Mouse (Mus musculus) Patski (cell line): ENCODE results near the gene Asrgl1. TPM values are rescaled to one million over a fixed set of nuclear protein-coding genes. Genes with fewer than 3 reads are reported as not detected.

Experiments used
- ATAC-seq: fragments of 100-300 bp; one replicate; pipeline ENCODE4 v1.8.0; 2021
- CTCF ChIA-PET: fragments of 350-600 bp; sonication (Branson Sonifier 250); formaldehyde crosslinking; loops from one replicate; lab custom pipeline; 2022; ENCODE audit warnings: inconsistent platforms; lab: Charles Lee
- POLR2A ChIA-PET: fragments of 350-600 bp; sonication (Branson Sonifier 250); formaldehyde crosslinking; loops from one replicate; lab custom pipeline; 2022; ENCODE audit warnings: antibody characterized with exemption, inconsistent platforms; lab: Charles Lee
- DNase-seq: peaks from one replicate; pipeline ENCODE4 v3.0.0-alpha.2; 2011; ENCODE audit warnings: low read depth, low spot score
- H3K27me3 ChIP-seq: fragments of 371-371 bp; one replicate; pipeline ENCODE4 v1.5.1; 2021
- CTCF ChIP-seq: fragments of 100-300 bp; IDR thresholded peaks from one replicate; pipeline ENCODE4 v1.5.1; 2021
- in situ Hi-C: fragments of 300-500 bp; cut with MboI; formaldehyde crosslinking; loops from 3 replicates; pipeline ENCODE4 v1.11.1; 2018; ENCODE audit warnings: low pct_unique_long_range_greater_than_20kb, mixed read lengths
- polyA plus RNA-seq: library from polyadenylated mRNA; unstranded; gene quantifications from one replicate; pipeline ENCODE4 v1.2.3, GENCODE M21; 2021

Asrgl1 gene
- polyA plus RNA-seq, 1 experiment from 2014 or later: 9.5 TPM

DNA sequence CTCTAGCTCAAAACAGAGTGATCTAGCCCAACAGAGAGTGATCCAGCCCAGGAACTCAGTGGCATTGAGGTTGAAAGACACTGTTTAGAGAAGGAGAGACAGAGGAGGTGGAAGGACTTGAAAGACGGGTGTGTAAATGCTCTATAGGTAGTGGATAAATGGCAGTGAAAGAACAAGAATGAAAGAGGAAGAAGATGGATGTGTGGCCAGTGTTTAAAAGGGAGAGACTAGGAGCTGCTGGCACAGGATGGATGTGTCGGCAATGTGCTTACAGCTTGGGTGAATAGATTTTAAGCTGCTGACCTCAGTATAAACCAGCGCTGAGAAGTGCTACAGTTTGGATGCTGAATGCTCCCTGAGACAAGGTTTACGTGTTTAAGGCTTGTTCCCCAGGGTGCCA, 61.0 kb downstream of the Asrgl1 start:
- CTCF ChIA-PET: interaction anchor here (0.7 to 1.5 kb wide), 8 partner anchors 8 to 98 kb away, joined by 3 to 6 read pairs (median 4); no protein-coding TSS in a partner anchor
- POLR2A ChIA-PET: interaction anchor here (1.0 to 1.9 kb wide), 2 partner anchors 77 to 83 kb away, joined by 3 to 8 read pairs; no protein-coding TSS in a partner anchor
- no peak for TF ChIP-seq CTCF
- DNase-seq: no peak
- ATAC-seq: no peak
- in situ Hi-C loops: no loop called here
- H3K27me3 ChIP-seq: no peaks in the 10 kb centered on the region

DNA sequence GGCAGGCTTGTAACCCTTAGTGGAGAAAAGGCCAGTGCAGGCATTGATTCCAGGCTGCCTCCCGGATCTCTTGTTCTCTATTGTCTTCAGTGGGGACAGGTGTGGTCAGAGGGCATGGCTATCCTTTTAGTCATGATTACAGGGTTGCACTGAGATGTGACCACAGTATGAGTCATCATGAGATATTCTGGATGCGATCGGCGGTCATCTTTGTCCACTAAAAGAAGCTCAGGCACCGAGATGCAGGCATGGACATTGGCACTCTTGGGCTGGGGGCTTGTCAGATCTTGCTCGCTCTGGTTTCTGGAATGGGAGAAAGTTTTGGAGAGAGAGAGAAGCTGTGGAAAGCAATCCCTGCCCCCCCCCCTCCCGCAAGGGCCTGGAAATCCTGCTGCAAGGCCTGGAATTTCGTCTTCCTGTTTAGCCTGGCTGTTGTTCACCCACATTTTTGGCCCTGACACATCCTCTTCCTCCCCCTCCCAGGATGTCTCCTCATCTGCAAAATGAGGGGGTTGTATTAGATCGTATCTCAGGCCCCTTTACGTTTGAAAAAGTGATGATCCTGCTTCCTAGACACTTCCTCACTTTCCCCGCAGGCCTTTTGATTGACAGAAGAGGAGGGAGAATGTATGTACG, 61.5 kb downstream of the Asrgl1 start:
- ATAC-seq (peak; percentile 89), DNase-seq (no peak)
- no peaks in the 10 kb centered on the region for H3K27me3 ChIP-seq
- POLR2A ChIA-PET: interaction anchor here (1.0 to 1.9 kb wide), 2 partner anchors 76 to 82 kb away, joined by 3 to 8 read pairs; no protein-coding TSS in a partner anchor
- TF ChIP-seq CTCF: no peak
- CTCF ChIA-PET: interaction anchor here (0.7 to 1.5 kb wide), 7 partner anchors 9 to 97 kb away, joined by 3 to 6 read pairs (median 4); no protein-coding TSS in a partner anchor
- in situ Hi-C loops: no loop called here

DNA sequence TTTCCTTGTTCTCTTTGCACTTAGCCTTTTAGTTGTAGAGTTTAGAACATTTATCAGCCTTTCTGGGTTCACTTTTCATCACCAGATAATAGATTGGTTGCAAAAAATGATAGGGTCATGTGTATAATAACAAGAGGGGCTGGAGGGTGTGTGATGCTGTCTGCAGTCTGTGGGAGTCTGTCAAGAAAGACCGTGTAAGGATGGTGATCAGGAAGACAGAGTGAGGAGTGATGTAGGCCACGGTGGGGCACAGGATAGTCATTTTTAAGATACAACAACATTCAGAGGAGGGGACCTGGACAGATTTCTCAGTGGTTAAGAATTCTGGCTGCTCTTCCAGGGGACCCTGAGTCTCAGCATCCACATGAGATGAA, 63.3 kb downstream of the Asrgl1 start:
- POLR2A ChIA-PET: no interaction called here
- DNase-seq (no peak), ATAC-seq (no peak)
- CTCF ChIA-PET: no interaction called here
- in situ Hi-C loops: no loop called here
- H3K27me3 ChIP-seq: no peaks in the 10 kb centered on the region
- no peak for TF ChIP-seq CTCF

DNA sequence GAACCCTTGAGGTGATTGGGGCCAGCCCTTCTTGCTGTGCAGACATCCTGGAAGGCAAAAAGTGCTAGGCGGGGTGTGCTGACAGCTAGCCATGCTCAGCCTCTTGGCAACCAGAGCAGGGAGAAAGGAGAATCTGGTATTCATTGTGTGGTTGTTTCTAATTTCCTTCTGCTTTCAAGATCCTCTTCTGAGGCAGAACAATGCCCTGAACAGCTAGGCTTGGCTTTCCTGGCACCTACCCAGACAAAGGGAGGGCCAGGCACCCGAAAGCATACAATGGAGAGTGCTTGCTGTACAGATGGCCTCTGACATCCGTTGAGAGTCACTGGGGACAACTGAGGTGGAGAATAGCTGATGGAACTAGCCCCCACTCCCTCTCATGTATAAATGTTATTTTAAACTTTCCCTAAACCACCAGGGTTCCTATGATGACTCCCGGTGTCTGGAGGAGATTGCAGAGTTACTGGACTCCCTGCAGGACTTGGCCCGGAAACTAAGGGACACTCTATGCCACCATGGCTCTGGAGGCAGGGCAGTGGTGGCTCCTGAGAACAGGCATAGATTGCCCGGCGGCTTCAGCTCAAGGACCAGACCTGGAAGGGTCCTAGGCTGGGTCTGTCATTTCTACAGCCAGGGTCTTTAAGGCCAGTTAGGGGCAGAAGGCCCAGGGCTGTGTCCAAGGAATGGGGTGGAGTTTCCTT, 63.8 kb downstream of the Asrgl1 start:
- ATAC-seq: no peak
- CTCF ChIA-PET: interaction anchor here (0.6 kb wide), 1 partner anchor 97 kb away, joined by 3 read pairs; no protein-coding TSS in a partner anchor
- TF ChIP-seq CTCF: no peak
- H3K27me3 ChIP-seq: no peaks in the 10 kb centered on the region
- POLR2A ChIA-PET: no interaction called here
- no peak for DNase-seq
- in situ Hi-C loops: no loop called here

DNA sequence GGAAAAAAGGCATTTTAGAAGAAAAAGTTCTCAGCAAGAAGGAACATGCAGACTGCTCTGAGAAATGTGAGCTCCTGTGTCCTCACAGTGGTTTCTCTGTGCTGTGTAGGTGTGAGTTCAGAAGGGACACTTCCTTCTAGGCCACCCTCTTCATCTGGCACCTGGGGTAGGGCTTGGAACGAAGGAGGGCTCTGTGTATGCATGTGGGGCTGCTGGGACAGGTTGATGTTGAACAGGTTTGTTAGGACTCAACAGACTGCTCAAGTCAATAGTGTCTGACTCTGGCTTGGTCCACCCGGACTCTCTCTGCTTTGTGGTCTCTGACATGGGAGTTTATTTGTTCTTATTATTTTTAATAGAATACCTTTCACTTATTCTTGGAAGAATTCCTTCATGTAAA, 65.1 kb downstream of the Asrgl1 start:
- H3K27me3 ChIP-seq: no peaks in the 10 kb centered on the region
- no peak for TF ChIP-seq CTCF
- no peak for DNase-seq
- ChIA-PET POLR2A (no interaction called here), CTCF (interaction anchor here (0.9 kb wide), 1 partner anchor 12 kb away, joined by 4 read pairs; no protein-coding TSS in a partner anchor)
- ATAC-seq: no peak
- in situ Hi-C loops: no loop called here

DNA sequence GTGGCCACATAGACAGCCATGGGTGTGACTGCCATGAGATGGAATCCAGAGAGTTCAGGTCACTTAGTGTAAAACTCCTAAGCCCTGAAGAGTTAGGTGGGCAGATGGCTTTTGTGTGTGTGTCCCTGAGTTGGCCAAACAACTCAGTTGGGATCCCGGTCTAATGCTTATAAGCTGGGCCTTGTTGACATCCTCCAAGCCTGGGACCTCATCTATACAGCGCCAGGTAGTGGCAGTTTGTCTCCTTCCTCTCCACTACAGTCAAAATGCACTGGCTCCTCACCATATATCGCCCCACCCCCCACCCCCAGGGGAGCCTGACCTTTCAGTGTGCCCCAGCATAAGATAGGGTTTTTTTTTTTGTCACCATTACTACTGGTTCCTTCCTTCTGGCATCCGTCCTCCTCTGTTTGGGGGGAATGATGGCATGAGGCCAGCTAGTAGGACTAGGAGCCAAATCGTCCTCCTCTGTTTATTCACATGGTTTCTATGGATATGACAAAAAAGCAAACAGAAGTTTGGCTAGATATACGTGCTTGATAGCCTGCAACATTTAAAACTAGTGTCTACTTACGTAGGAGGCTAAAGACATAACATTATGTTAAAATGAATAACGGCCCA, 65.6 kb downstream of the Asrgl1 start:
- no peak for DNase-seq
- in situ Hi-C loops: no loop called here
- no peak for TF ChIP-seq CTCF

DNA sequence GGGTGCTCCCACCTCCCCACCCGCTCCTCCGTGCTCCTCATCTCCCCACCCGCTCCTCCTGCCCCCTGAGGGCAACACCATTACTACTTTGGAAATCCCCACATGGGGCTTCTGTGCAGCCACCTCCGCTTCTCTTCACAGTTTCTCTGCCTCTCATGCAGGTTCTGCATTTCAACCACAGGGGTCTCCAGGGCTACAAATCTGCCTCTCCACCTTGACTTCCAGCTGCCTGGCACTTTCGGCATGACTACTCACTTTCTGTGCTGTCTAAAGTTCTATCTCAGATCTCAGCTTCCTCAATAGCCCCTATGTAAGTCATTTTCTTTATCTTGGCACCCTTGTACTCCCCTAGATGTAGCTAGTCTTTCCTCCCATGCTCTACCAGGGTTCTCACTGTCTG, 68.1 kb downstream of the Asrgl1 start:
- in situ Hi-C loops: no loop called here
- no peak for TF ChIP-seq CTCF
- ChIA-PET CTCF (interaction anchor here (1.2 to 1.7 kb wide), 4 partner anchors 8 to 74 kb away, joined by 3 to 9 read pairs (median 3); no protein-coding TSS in a partner anchor), POLR2A (no interaction called here)
- DNase-seq (no peak), ATAC-seq (no peak)
- H3K27me3 ChIP-seq: no peaks in the 10 kb centered on the region

More for the DNA sequence above, 65.6 kb downstream of the Asrgl1 start:
- ChIA-PET CTCF (interaction anchor here (0.9 kb wide), 1 partner anchor 13 kb away, joined by 4 read pairs; no protein-coding TSS in a partner anchor), POLR2A (no interaction called here)
- ATAC-seq: no peak
- H3K27me3 ChIP-seq: no peaks in the 10 kb centered on the region

DNA sequence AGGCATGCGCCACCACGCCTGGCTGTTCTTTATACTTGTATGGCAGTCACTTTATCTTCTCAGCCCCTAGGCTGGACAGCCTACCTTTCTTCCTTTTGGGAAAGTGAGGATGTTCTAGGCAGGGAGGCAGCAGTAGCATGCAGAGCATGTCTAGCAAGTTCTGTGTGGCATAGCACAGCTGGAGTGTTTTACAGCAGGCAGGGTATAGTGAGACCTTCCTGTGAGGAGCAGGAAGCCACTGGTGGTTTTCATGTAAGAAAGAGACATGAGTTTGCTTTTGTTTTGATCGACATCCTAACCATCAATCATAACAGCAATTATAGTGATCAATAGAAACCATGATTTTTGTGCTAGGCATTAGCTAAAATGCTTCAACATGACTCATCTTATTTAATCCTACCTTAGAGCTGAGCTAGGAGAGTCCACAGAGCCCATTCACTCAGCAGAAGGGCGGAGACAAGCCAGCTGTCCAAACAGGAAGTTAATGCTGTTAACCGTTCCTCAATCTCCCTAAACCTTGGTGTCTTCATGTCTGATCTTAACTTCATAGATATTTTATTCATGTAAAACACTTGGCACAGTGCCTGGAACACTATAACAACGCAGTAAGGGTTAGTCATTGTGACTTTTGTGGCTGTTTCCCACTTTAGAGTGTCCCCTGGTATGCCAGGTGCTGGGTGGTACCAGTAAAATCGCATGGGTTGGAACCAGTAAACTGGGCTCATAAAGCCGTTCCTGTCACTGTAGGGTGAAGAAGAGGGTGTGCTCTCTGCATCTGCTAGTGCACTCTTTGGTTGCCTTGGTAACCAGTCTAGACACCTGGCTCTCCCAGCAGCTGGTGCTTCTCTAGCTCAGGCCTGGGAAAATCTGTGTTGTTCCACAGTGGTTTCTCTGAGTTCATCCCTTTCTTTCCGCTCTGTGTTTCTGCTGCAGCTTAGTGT, 69.5 kb downstream of the Asrgl1 start:
- H3K27me3 ChIP-seq: no peaks in the 10 kb centered on the region
- ATAC-seq (peak; percentile 42), DNase-seq (no peak)
- ChIA-PET POLR2A (interaction anchor here (0.6 kb wide), 1 partner anchor 120 kb away, joined by 3 read pairs; no protein-coding TSS in a partner anchor), CTCF (interaction anchor here (0.7 to 1.7 kb wide), 6 partner anchors 8 to 97 kb away, joined by 3 to 9 read pairs (median 4); no protein-coding TSS in a partner anchor)
- TF ChIP-seq CTCF: no peak
- in situ Hi-C loops: no loop called here

DNA sequence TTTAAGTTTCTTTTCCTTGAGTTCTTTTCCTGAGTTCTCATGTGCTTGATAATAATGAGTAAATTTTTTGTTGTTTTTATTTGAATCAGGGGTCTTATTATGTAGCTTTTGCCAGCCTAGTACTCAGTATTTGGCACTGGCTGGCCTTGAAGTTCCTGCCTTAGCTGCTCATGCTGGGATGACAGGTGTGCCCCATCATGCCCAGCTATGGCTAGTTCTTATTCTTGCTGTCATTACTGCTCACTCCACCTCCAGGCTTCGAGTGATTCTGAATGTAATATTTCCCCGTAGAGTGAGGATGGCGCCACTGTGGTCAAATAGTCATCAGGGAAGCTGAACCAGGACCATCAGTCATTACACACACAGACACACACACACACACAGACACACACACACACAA, 71.6 kb downstream of the Asrgl1 start:
- DNase-seq (no peak), ATAC-seq (no peak)
- no peaks in the 10 kb centered on the region for H3K27me3 ChIP-seq
- ChIA-PET CTCF (interaction anchor here (1.0 to 1.7 kb wide), 5 partner anchors 10 to 44 kb away, joined by 4 to 5 read pairs (median 4); no protein-coding TSS in a partner anchor), POLR2A (interaction anchor here (0.9 kb wide), 1 partner anchor 33 kb away, joined by 4 read pairs; no protein-coding TSS in a partner anchor)
- in situ Hi-C loops: no loop called here
- no peak for TF ChIP-seq CTCF
